Mouse (Mus musculus) CH12.LX (cell line): ENCODE results near the gene Il17rd. TPM values are rescaled to one million over a fixed set of nuclear protein-coding genes. Genes with fewer than 3 reads are reported as not detected.

Source experiments
- DNase-seq: peaks from one replicate; pipeline ENCODE4 v3.0.0-alpha.2; 2013; ENCODE audit errors: extremely low read depth
- H3K27ac ChIP-seq: 2 replicates; pipeline ENCODE4 v1.5.1; 2012; ENCODE audit warnings: low read depth, mild to moderate bottlenecking, control low read depth, moderate library complexity; ENCODE audit not compliant: insufficient read depth
- H3K27me3 ChIP-seq: replicated peaks from 2 replicates; pipeline ENCODE3; 2012; ENCODE audit warnings: inconsistent platforms
- H3K36me3 ChIP-seq, 2 experiments: replicated peaks in 1 of 2; 2 replicates each; pipeline versions ENCODE3 to v1.6.1; 2012; ENCODE audit warnings: inconsistent platforms in 1 of 2, low read length in 1 of 2, mild to moderate bottlenecking in 1 of 2, mixed read lengths in 1 of 2, moderate library complexity in 1 of 2; ENCODE audit not compliant: control insufficient read depth in 1 of 2, insufficient read depth in 1 of 2
- H3K4me1 ChIP-seq, 2 experiments: 2 replicates each; pipeline ENCODE4 v1.6.1; 2012; ENCODE audit warnings: inconsistent platforms in 1 of 2, moderate library complexity in 1 of 2; ENCODE audit not compliant: insufficient read depth in 2 of 2, control insufficient read depth in 1 of 2
- H3K4me2 ChIP-seq: 2 replicates; pipeline ENCODE4 v1.6.1; 2012; ENCODE audit warnings: low read depth, mild to moderate bottlenecking, control low read depth; ENCODE audit not compliant: poor library complexity, insufficient read depth, severe bottlenecking
- H3K4me3 ChIP-seq, 3 experiments: fragments of 150-350 bp in 1 of 3; sonication (generic) in 1 of 3; replicated peaks in 1 of 3; 2 replicates each; pipeline versions ENCODE3 to v1.5.1; 2011 to 2012; ENCODE audit warnings: low read depth in 2 of 3, low read length in 2 of 3, mild to moderate bottlenecking in 2 of 3, moderate library complexity in 2 of 3, control low read depth in 1 of 3, improper control_type of control experiment in 1 of 3, inconsistent platforms in 1 of 3, mixed read lengths in 1 of 3; ENCODE audit not compliant: poor library complexity in 1 of 3
- H3K79me2 ChIP-seq: replicated peaks from 2 replicates; pipeline ENCODE4 v1.6.1; 2012; ENCODE audit warnings: mild to moderate bottlenecking, moderate library complexity; ENCODE audit not compliant: control insufficient read depth, poor library complexity, insufficient read depth, severe bottlenecking; ENCODE audit errors: extremely low read depth
- H3K9ac ChIP-seq: 2 replicates; pipeline ENCODE4 v1.6.1; 2012; ENCODE audit warnings: low read depth, mild to moderate bottlenecking, control low read depth, moderate library complexity; ENCODE audit not compliant: insufficient read depth
- H3K9me3 ChIP-seq: replicated peaks from 2 replicates; pipeline ENCODE3; 2012; ENCODE audit warnings: low read length, inconsistent platforms, mixed read lengths
- BHLHE40 ChIP-seq: IDR thresholded peaks from 2 replicates; pipeline ENCODE4 v1.6.1; 2011; ENCODE audit warnings: mild to moderate bottlenecking, low read depth, low read length, improper control_type of control experiment
- CTCF ChIP-seq, 2 experiments: IDR thresholded peaks in 1 of 2; conservative IDR thresholded peaks in 1 of 2; 2 replicates each; pipeline ENCODE4 v1.5.1; 2011 to 2012; ENCODE audit warnings: low read depth in 2 of 2, low read length in 2 of 2, improper control_type of control experiment in 1 of 2, inconsistent platforms in 1 of 2, mild to moderate bottlenecking in 1 of 2, moderate library complexity in 1 of 2
- E2F4 ChIP-seq: IDR thresholded peaks from 2 replicates; pipeline ENCODE4 v1.6.1; 2011; ENCODE audit warnings: low read depth, low read length, improper control_type of control experiment; ENCODE audit not compliant: insufficient replicate concordance
- ELF1 ChIP-seq: IDR thresholded peaks from 2 replicates; pipeline ENCODE4 v1.6.1; 2014; ENCODE audit warnings: low read depth, mild to moderate bottlenecking, inconsistent platforms, low read length, improper control_type of control experiment
- EP300 ChIP-seq: IDR thresholded peaks from 2 replicates; pipeline ENCODE4 v1.6.1; 2011; ENCODE audit warnings: low read length, improper control_type of control experiment
- ETS1 ChIP-seq: conservative IDR thresholded peaks from 2 replicates; pipeline ENCODE4 v1.6.1; 2012; ENCODE audit warnings: low read depth, mild to moderate bottlenecking, inconsistent platforms, low read length, improper control_type of control experiment, moderate library complexity
- IRF4 ChIP-seq: IDR thresholded peaks from 2 replicates; pipeline ENCODE4 v1.6.1; 2014; ENCODE audit warnings: low read depth, mild to moderate bottlenecking, inconsistent platforms, low read length, improper control_type of control experiment
- MAX ChIP-seq: IDR thresholded peaks from 2 replicates; pipeline ENCODE4 v1.6.1; 2011; ENCODE audit warnings: low read length, improper control_type of control experiment
- MEF2A ChIP-seq: IDR thresholded peaks from 2 replicates; pipeline ENCODE4 v1.6.1; 2014; ENCODE audit warnings: low read depth, mild to moderate bottlenecking, inconsistent platforms, low read length, improper control_type of control experiment, borderline replicate concordance
- MXI1 ChIP-seq: IDR thresholded peaks from 2 replicates; pipeline ENCODE4 v1.6.1; 2011; ENCODE audit warnings: mild to moderate bottlenecking, low read depth, low read length, improper control_type of control experiment
- MYC ChIP-seq: IDR thresholded peaks from 2 replicates; pipeline ENCODE4 v1.6.1; 2011; ENCODE audit warnings: low read depth, mild to moderate bottlenecking, improper control_type of control experiment, low read length
- NELFE ChIP-seq: IDR thresholded peaks from 2 replicates; pipeline ENCODE4 v1.6.1; 2011; ENCODE audit warnings: low read depth, low read length, improper control_type of control experiment
- NRF1 ChIP-seq: IDR thresholded peaks from 2 replicates; pipeline ENCODE4 v1.6.1; 2014; ENCODE audit warnings: low read depth, mild to moderate bottlenecking, inconsistent platforms, low read length, improper control_type of control experiment, moderate library complexity
- POLR2AphosphoS2 ChIP-seq: IDR thresholded peaks from 2 replicates; pipeline ENCODE4 v1.6.1; 2011; ENCODE audit warnings: low read depth, low read length, improper control_type of control experiment
- RAD21 ChIP-seq: IDR thresholded peaks from 2 replicates; pipeline ENCODE4 v1.6.1; 2011; ENCODE audit warnings: low read depth, mild to moderate bottlenecking, low read length, improper control_type of control experiment, moderate library complexity
- RCOR1 ChIP-seq: conservative IDR thresholded peaks from 2 replicates; pipeline ENCODE4 v1.6.1; 2012; ENCODE audit warnings: low read depth, mild to moderate bottlenecking, inconsistent platforms, low read length, improper control_type of control experiment
- SMC3 ChIP-seq: IDR thresholded peaks from 2 replicates; pipeline ENCODE4 v1.6.1; 2011; ENCODE audit warnings: low read depth, low read length, improper control_type of control experiment
- TCF12 ChIP-seq: IDR thresholded peaks from 2 replicates; pipeline ENCODE4 v1.6.1; 2014; ENCODE audit warnings: low read depth, mild to moderate bottlenecking, inconsistent platforms, low read length, improper control_type of control experiment
- USF1 ChIP-seq: IDR thresholded peaks from 2 replicates; pipeline ENCODE4 v1.6.1; 2014; ENCODE audit warnings: low read depth, mild to moderate bottlenecking, inconsistent platforms, low read length, improper control_type of control experiment
- USF2 ChIP-seq: conservative IDR thresholded peaks from 2 replicates; pipeline ENCODE4 v1.6.1; 2011; ENCODE audit warnings: low read depth, low read length, improper control_type of control experiment
- ZC3H11A ChIP-seq: IDR thresholded peaks from 2 replicates; pipeline ENCODE4 v1.6.1; 2012; ENCODE audit warnings: low read depth, mild to moderate bottlenecking, inconsistent platforms, low read length, improper control_type of control experiment
- ZKSCAN1 ChIP-seq: IDR thresholded peaks from 2 replicates; pipeline ENCODE4 v1.6.1; 2012; ENCODE audit warnings: low read depth, inconsistent platforms, low read length, improper control_type of control experiment, borderline replicate concordance
- ZMIZ1 ChIP-seq: IDR thresholded peaks from 2 replicates; pipeline ENCODE4 v1.6.1; 2012; ENCODE audit warnings: low read depth, mild to moderate bottlenecking, inconsistent platforms, low read length, improper control_type of control experiment
- ZNF384 ChIP-seq: IDR thresholded peaks from 2 replicates; pipeline ENCODE4 v1.6.1; 2012; ENCODE audit warnings: low read depth, low read length, improper control_type of control experiment, inconsistent platforms
- dilution Hi-C: fragments of 300-500 bp; cut with MboI; formaldehyde crosslinking; loops from 2 replicates; pipeline ENCODE4 v1.14.3; 2020; ENCODE audit warnings: low sequenced_read_pairs; ENCODE audit not compliant: extremely low pct_unique_long_range_greater_than_20kb, extremely low pct_ligation_motif_present
- in situ Hi-C: fragments of 300-500 bp; cut with MboI; formaldehyde crosslinking; loops from 3 replicates; pipeline ENCODE4 v1.14.3; 2019; ENCODE audit warnings: low sequenced_read_pairs, low pct_ligation_motif_present, low pct_unique_long_range_greater_than_20kb, mixed read lengths
- polyA plus RNA-seq: library from polyadenylated mRNA; unstranded; fragments of >175 nt; gene quantifications from 2 replicates; pipeline ENCODE4 v1.2.1, GENCODE M21; 2012; ENCODE audit warnings: low read depth; ENCODE audit not compliant: insufficient read length
- total RNA-seq, 2 experiments: library from RNA; depleted of rRNA; stranded (reverse); fragments of 300-350 nt in 1 of 2; fragments of >200 nt in 1 of 2; gene quantifications; 2 replicates each; pipeline ENCODE4 v1.2.3; 2012 to 2014

The Il17rd gene
- total and polyA plus RNA-seq, 3 experiments: 0.04 to 0.09 (median 0.08) TPM

DNA sequence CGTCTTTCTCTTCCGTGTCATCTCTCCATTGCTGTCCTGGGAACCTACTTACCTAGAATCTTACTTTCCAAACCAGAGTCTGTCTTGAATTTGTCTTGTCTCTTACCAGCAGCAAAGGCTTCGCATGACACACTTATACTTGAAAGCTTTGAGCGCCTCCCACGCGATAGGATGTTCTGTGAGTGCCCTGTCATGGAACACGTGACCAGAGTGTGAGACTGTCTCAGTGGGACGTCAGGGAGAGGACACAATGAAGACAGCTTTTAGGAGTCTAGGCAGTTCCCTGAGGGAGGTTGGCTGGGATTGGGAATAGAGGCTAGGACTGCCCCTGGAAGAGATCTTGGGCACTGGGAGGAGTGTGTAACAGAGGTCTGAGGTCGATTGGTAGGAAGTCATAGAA, 57.4 kb downstream of the Il17rd start:
- Histone ChIP-seq H3K9ac (no peak overlapping the region), H3K36me3 (no peaks in the 10 kb centered on the region), H3K27me3 (no peaks in the 10 kb centered on the region), H3K79me2 (no peaks in the 10 kb centered on the region), H3K4me3 (no peak overlapping the region), H3K4me2 (no peak overlapping the region), H3K27ac (no peak overlapping the region), H3K4me1 (peaks cover 0 to 7% of the 10 kb centered on the region in 2 experiments; a peak in 2 of 4 replicates), H3K9me3 (no peaks in the 10 kb centered on the region)
- in situ Hi-C loops: loop anchor here (5.0 kb wide), 1 partner anchor 64 kb away; no protein-coding TSS in a partner anchor
- no peak for DNase-seq
- no peak for TF ChIP-seq CTCF (conservative IDR thresholded peaks at IDR 0.05 in 1 of 2, IDR thresholded peaks at IDR 0.05 in 1 of 2; ENCODE audit: low read depth in 2 of 2, low read length in 2 of 2)
- TF ChIP-seq ETS1: no peak
- no peak for TF ChIP-seq E2F4
- TF ChIP-seq NRF1: no peak
- TF ChIP-seq NELFE: no peak
- no peak for TF ChIP-seq ZNF384
- no peak for TF ChIP-seq POLR2AphosphoS2
- TF ChIP-seq ZKSCAN1: no peak
- TF ChIP-seq EP300: no peak
- no peak for TF ChIP-seq TCF12
- TF ChIP-seq MEF2A: no peak
- TF ChIP-seq MAX: no peak
- no peak for TF ChIP-seq MXI1
- no peak for TF ChIP-seq ZMIZ1
- dilution Hi-C loops: no loop called here

GRCm38 (mm10) chr14:27096779-27097178, 58.0 kb downstream of the Il17rd start:
- H3K36me3 ChIP-seq: no peaks in the 10 kb centered on the region
- in situ Hi-C loops: loop anchor here (5.0 kb wide), 1 partner anchor 64 kb away; no protein-coding TSS in a partner anchor
- H3K4me1 ChIP-seq: peaks cover 0 to 7% of the 10 kb centered on the region in 2 experiments; a peak in 2 of 4 replicates
- dilution Hi-C loops: no loop called here
- DNase-seq: peak; percentile 87
- H3K4me3 ChIP-seq: no peak overlapping the region
- no peak overlapping the region for H3K9ac ChIP-seq
- H3K4me2 ChIP-seq: no peak overlapping the region
- TF ChIP-seq USF2 (0 out of 2 replicates have a peak, but pooled peaks have one; percentile 29), SMC3 (peak; percentile 92), RAD21 (peak; percentile 97), ELF1 (0 out of 2 replicates have a peak, but pooled peaks have one; percentile 12), NRF1 (no peak), MYC (0 out of 2 replicates have a peak, but pooled peaks have one; percentile 59), USF1 (peak; percentile 41; the same call in 1 of the 2 replicates), ZNF384 (peak; percentile 15; the same call in 1 of the 2 replicates), IRF4 (no peak), ZC3H11A (peak; percentile 70), ETS1 (no peak), RCOR1 (no peak), ZKSCAN1 (no peak), BHLHE40 (peak; percentile 69), CTCF (conservative IDR thresholded peaks at IDR 0.05 in 1 of 2, IDR thresholded peaks at IDR 0.05 in 1 of 2; ENCODE audit: low read depth in 2 of 2, low read length in 2 of 2) (peak; percentile 87 to 96)
- H3K79me2 ChIP-seq: no peaks in the 10 kb centered on the region
- H3K27ac ChIP-seq: no peak overlapping the region
- no peaks in the 10 kb centered on the region for H3K9me3 ChIP-seq
- H3K27me3 ChIP-seq: no peaks in the 10 kb centered on the region
